Mouse (Mus musculus) ES-E14 (cell line): ENCODE results near the gene Epor. TPM values are rescaled to one million over a fixed set of nuclear protein-coding genes. Genes with fewer than 3 reads are reported as not detected.

Experiments
- DNase-seq: peaks from one replicate; pipeline ENCODE4 v3.0.0-alpha.2; 2013; ENCODE audit warnings: low read depth, low spot score
- H3K27ac ChIP-seq: 2 replicates; pipeline ENCODE4 v1.5.1; 2012; ENCODE audit warnings: low read depth, mild to moderate bottlenecking, low read length, moderate library complexity, mixed read lengths; ENCODE audit not compliant: poor library complexity, insufficient read depth, severe bottlenecking
- H3K36me3 ChIP-seq: 2 replicates; pipeline ENCODE4 v1.6.1; 2012; ENCODE audit warnings: mild to moderate bottlenecking, low read length, moderate library complexity, mixed read lengths; ENCODE audit not compliant: control insufficient read depth, poor library complexity, insufficient read depth, severe bottlenecking
- H3K4me1 ChIP-seq, 2 experiments: fragments of 150-350 bp in 1 of 2; sonication (generic) in 1 of 2; 2 replicates each; pipeline ENCODE4 v1.6.1; 2012; ENCODE audit warnings: low read length in 2 of 2, mild to moderate bottlenecking in 1 of 2, mixed read lengths in 1 of 2; ENCODE audit not compliant: control insufficient read depth in 2 of 2, insufficient read depth in 2 of 2, poor library complexity in 1 of 2
- H3K4me3 ChIP-seq, 2 experiments: fragments of 150-350 bp in 1 of 2; sonication (generic) in 1 of 2; 2 replicates each; pipeline ENCODE4 v1.5.1; 2012; ENCODE audit warnings: low read length in 2 of 2, low read depth in 1 of 2, mild to moderate bottlenecking in 1 of 2, mixed read lengths in 1 of 2; ENCODE audit not compliant: insufficient read depth in 1 of 2, poor library complexity in 1 of 2, severe bottlenecking in 1 of 2
- H3K9ac ChIP-seq: 2 replicates; pipeline ENCODE4 v1.6.1; 2012; ENCODE audit warnings: low read depth, mild to moderate bottlenecking, low read length, mixed read lengths; ENCODE audit not compliant: poor library complexity, insufficient read depth, severe bottlenecking
- H3K9me3 ChIP-seq: fragments of 150-350 bp; sonication (generic); 2 replicates; pipeline ENCODE4 v1.6.1; 2012; ENCODE audit warnings: low read depth, mild to moderate bottlenecking, low read length; ENCODE audit not compliant: control insufficient read depth, insufficient read depth
- CHD2 ChIP-seq: IDR thresholded peaks from 2 replicates; pipeline ENCODE4 v1.6.1; 2014; ENCODE audit warnings: mild to moderate bottlenecking, low read depth, low read length, inconsistent platforms
- HCFC1 ChIP-seq: IDR thresholded peaks from 2 replicates; pipeline ENCODE4 v1.6.1; 2012; ENCODE audit warnings: low read length, inconsistent platforms, borderline replicate concordance; ENCODE audit not compliant: insufficient read depth
- MAFK ChIP-seq: IDR thresholded peaks from 2 replicates; pipeline ENCODE4 v1.6.1; 2014; ENCODE audit warnings: mild to moderate bottlenecking, low read depth, low read length, inconsistent platforms; ENCODE audit not compliant: insufficient read depth
- ZC3H11A ChIP-seq: IDR thresholded peaks from 2 replicates; pipeline ENCODE4 v1.6.1; 2012; ENCODE audit warnings: low read depth, mild to moderate bottlenecking, inconsistent platforms, low read length, borderline replicate concordance
- ZNF384 ChIP-seq: IDR thresholded peaks from 2 replicates; pipeline ENCODE4 v1.6.1; 2012; ENCODE audit warnings: low read depth, low read length, inconsistent platforms
- in situ Hi-C, 2 experiments: fragments of 600-800 bp; cut with MboI; formaldehyde crosslinking; loops; one replicate each; pipeline ENCODE4 v1.15.1; 2025; ENCODE audit warnings: low sequenced_read_pairs in 2 of 2, inconsistent platforms in 1 of 2; ENCODE audit not compliant: unreplicated experiment in 2 of 2
- total RNA-seq: library from RNA; depleted of rRNA; stranded (reverse); fragments of 300-350 nt; gene quantifications from 2 replicates; pipeline ENCODE4 v1.2.3, GENCODE M21; 2012

The Epor gene
- total RNA-seq, 1 experiment = 1.7 TPM

DNA sequence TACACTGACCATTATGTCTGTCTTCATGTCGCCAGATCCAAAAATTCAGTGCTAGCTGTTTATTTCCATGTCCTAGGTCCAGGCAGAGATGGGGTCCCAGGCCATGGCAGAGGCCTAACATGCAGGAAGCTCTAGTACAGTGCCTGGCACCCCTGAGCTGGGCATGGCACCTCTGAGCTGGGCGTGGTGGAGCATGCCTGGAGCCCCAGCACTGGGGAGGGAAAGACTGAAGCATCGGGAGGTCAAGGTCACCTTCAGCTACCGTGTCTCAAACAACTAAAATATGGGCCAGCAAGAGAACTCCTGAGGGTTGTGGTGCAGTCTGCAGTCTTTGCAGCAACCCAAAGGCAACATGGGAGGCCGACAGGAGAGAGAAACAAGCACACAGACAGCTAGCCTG, 4.9 kb downstream of the Epor start:
- in situ Hi-C loops = no loop called here
- DNase-seq = no peak
- Histone ChIP-seq H3K4me3 (no peak overlapping the region), H3K4me1 (peaks cover 0 to 9% of the 10 kb centered on the region in 2 experiments; a peak in 2 of 4 replicates), H3K9ac (no peak overlapping the region), H3K9me3 (no peaks in the 10 kb centered on the region), H3K27ac (no peak overlapping the region), H3K36me3 (no peaks in the 10 kb centered on the region; the same call in 1 of the 2 replicates)
- no peak for TF ChIP-seq CHD2

- Histone ChIP-seq H3K9me3 (no peaks in the 10 kb centered on the region), H3K36me3 (no peaks in the 10 kb centered on the region; the same call in 1 of the 2 replicates), H3K9ac (peak within 1 kb of the TSS; percentile 94), H3K27ac (peak within 1 kb of the TSS; percentile 74), H3K4me1 (peaks cover 0 to 3% of the 10 kb centered on the region in 2 experiments; a peak in 1 of 4 replicates), H3K4me3 (peak within 1 kb of the TSS; percentile 68 to 85)
- no peak for TF ChIP-seq ZNF384
- peak; percentile 82 for TF ChIP-seq CHD2
- no peak for TF ChIP-seq HCFC1
- DNase-seq = peak; percentile 97
- in situ Hi-C loops = no loop called here
Measured at GRCm38 (mm10) chr9:21955570-21956281, 7.6 kb downstream of the Epor start, which contains the start of gene Swsap1. Gene Swsap1 (plus strand): TSS chr9:21955755.

- peaks cover 0 to 3% of the 10 kb centered on the region in 2 experiments; a peak in 1 of 4 replicates for H3K4me1 ChIP-seq
- peak overlapping the region; percentile 68 to 85 for H3K4me3 ChIP-seq
- no peak for DNase-seq
- in situ Hi-C loops = no loop called here
- peak overlapping the region; percentile 82 for H3K9ac ChIP-seq
- TF ChIP-seq CHD2 = no peak
- no peak for TF ChIP-seq MAFK
- TF ChIP-seq ZC3H11A = no peak
- no peak for TF ChIP-seq HCFC1
- TF ChIP-seq ZNF384 = no peak
- peak overlapping the region; percentile 61; the same call in 1 of the 2 replicates for H3K27ac ChIP-seq
- H3K9me3 ChIP-seq = no peaks in the 10 kb centered on the region
- no peaks in the 10 kb centered on the region; the same call in 1 of the 2 replicates for H3K36me3 ChIP-seq
Measured at GRCm38 (mm10) chr9:21955225-21955569, 8.1 kb downstream of the Epor start.

- no peak for DNase-seq
- peaks cover 0 to 3% of the 10 kb centered on the region in 2 experiments; a peak in 1 of 4 replicates for H3K4me1 ChIP-seq
- in situ Hi-C loops = no loop called here
- no peak overlapping the region for H3K9ac ChIP-seq
- H3K36me3 ChIP-seq = no peaks in the 10 kb centered on the region; the same call in 1 of the 2 replicates
- TF ChIP-seq MAFK (no peak), HCFC1 (no peak), ZNF384 (no peak), CHD2 (no peak)
- H3K4me3 ChIP-seq = peak overlapping the region in 1 of 2 experiments; percentile 68; a peak in 2 of 4 replicates
- no peaks in the 10 kb centered on the region for H3K9me3 ChIP-seq
- no peak overlapping the region for H3K27ac ChIP-seq
Measured at GRCm38 (mm10) chr9:21954635-21955034, 8.7 kb downstream of the Epor start.

DNA sequence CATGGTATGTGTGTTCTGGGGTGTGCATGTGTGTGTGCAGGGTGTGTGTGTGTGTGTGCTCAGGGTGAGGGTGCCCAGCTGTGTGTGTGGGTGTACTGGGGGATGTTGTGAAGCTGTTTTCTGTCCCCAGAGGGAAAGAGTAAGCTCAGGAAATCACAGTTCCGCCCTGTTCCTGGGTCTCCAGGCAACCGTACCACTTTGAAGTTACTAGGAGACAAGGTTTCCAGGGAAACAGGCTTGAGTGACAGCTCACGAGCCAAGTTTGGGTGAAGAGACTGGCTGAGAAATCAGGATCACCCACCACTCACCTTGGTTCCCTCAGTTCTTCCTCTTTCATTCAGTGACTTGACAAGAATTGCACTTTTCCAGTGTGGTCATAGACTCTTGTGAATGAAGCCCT, 9.7 kb downstream of the Epor start:
- in situ Hi-C loops = no loop called here
- Histone ChIP-seq H3K4me3 (no peak overlapping the region), H3K36me3 (no peaks in the 10 kb centered on the region; the same call in 1 of the 2 replicates), H3K4me1 (peaks cover 0 to 3% of the 10 kb centered on the region in 2 experiments; a peak in 1 of 4 replicates), H3K9me3 (no peaks in the 10 kb centered on the region), H3K9ac (no peak overlapping the region), H3K27ac (no peak overlapping the region)
- TF ChIP-seq ZC3H11A (no peak), CHD2 (no peak), MAFK (no peak), HCFC1 (no peak), ZNF384 (no peak)
- DNase-seq = no peak
